Mouse (Mus musculus): ENCODE data around the gene Ovol3. TPM values are rescaled to one million over a fixed set of nuclear protein-coding genes. Genes with fewer than 3 reads are reported as not detected.
A peak's percentile ranks its signal among the peaks of the same experiment; 100 is the strongest.

Gene Ovol3
- polyA plus RNA-seq (2016; fragmentation: Nextera tagmentation; extraction: Ambion mirVana): not detected in 2 replicates

- H3K9me3 ChIP-seq: no peaks in the 10 kb centered on the region
- peaks cover 22% of the 10 kb centered on the region for H3K4me1 ChIP-seq (replicated peaks)
- H3K27ac ChIP-seq: no peak within 1 kb of the TSS
- no peak within 1 kb of the TSS for H3K4me3 ChIP-seq
- H3K36me3 ChIP-seq: peaks cover 42% of the 10 kb centered on the region
- 85% methylated on average over 4 of the region's 4 CpGs for WGBS
- H3K27me3 ChIP-seq (ENCODE audit: insufficient read depth, poor library complexity, severe bottlenecking): no peaks in the 10 kb centered on the region
- DNase-seq (ENCODE audit: low spot score): no peak
Observed at GRCm38 (mm10) chr7:30235625-30236024, at the start of gene Ovol3. TSS of gene Ovol3 (minus strand) at chr7:30235725.

- Histone ChIP-seq H3K27me3 (ENCODE audit: insufficient read depth, poor library complexity, severe bottlenecking) (no peaks in the 10 kb centered on the region), H3K4me3 (no peak overlapping the region), H3K36me3 (no peaks in the 10 kb centered on the region), H3K27ac (no peak overlapping the region), H3K9me3 (no peaks in the 10 kb centered on the region), H3K4me1 (replicated peaks) (peaks cover 31% of the 10 kb centered on the region)
- WGBS: 84% methylated on average over 7 of the region's 7 CpGs
- no peak for DNase-seq (ENCODE audit: low spot score)
Observed at GRCm38 (mm10) chr7:30282740-30283139, 47.2 kb upstream of the Ovol3 start.

DNA sequence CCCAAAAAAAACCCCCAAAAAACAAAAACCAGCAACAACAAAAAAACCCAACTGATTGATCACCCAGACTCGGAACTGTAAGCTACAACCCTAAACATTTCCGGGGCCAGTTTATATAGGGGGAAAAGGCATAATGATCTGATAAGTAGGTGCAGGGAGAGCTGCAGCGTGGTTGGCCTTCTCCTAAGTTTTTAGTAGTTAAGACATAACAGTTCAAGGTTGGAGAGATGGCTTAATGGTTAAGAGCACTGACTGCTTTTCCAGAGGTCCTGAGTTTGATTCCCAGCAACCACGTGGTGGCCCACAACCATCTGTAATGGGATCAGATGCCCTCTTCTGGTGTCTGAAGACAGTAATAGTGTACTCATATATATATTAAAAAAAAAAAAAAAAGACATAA, 46.0 kb upstream of the Ovol3 start:
- Histone ChIP-seq H3K36me3 (no peaks in the 10 kb centered on the region), H3K27ac (no peak overlapping the region), H3K27me3 (ENCODE audit: insufficient read depth, poor library complexity, severe bottlenecking) (no peaks in the 10 kb centered on the region), H3K9me3 (no peaks in the 10 kb centered on the region), H3K4me1 (replicated peaks) (peaks cover 26% of the 10 kb centered on the region), H3K4me3 (peak overlapping the region; percentile 87; the same call in 1 of the 2 replicates)
- 81% methylated on average over 4 of the region's 4 CpGs for WGBS
- no peak for DNase-seq (ENCODE audit: low spot score)

DNA sequence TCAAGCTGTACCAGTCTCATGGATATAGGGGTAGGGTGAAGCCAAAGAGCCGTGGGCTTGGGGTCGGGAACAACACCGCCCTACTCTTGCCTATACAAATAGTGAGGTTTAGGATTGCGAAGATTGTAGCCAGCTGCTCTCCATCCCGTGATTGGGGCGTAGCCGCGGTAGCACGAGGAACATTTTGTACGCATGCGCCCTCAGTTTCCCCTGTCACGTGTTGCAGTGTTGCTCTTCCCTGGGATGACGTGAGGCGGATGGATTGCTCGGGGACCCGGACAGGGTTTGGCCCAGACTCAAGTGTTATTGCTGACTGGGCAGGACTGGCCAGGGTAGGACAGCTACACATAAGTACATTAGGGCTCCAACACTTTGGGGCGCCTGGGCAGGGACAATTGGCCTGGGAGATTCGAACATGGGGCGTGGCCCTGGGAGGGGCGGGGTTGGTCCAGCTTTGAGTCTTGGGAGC, 45.2 kb upstream of the Ovol3 start:
- DNase-seq (ENCODE audit: low spot score): peak; percentile 83
- H3K36me3 ChIP-seq: no peaks in the 10 kb centered on the region
- peak overlapping the region; percentile 91 for H3K27ac ChIP-seq
- H3K4me1 ChIP-seq (replicated peaks): peaks cover 26% of the 10 kb centered on the region
- WGBS: under 1% methylated on average over 20 of the region's 20 CpGs
- peak overlapping the region; percentile 87 for H3K4me3 ChIP-seq
- no peaks in the 10 kb centered on the region for H3K9me3 ChIP-seq
- H3K27me3 ChIP-seq (ENCODE audit: insufficient read depth, poor library complexity, severe bottlenecking): no peaks in the 10 kb centered on the region

GRCm38 (mm10) chr7:30279951-30280669, 44.6 kb upstream of the Ovol3 start, which contains the start of the genes Thap8 and Wdr62:
TSS of gene Thap8 (plus strand) at chr7:30280094.
TSS of gene Wdr62 (minus strand) at chr7:30280419.
- WGBS: under 1% methylated on average over 49 of the region's 49 CpGs
- Histone ChIP-seq H3K4me1 (replicated peaks) (peaks cover 26% of the 10 kb centered on the region), H3K4me3 (peak within 1 kb of the TSS; percentile 87), H3K9me3 (no peaks in the 10 kb centered on the region), H3K36me3 (no peaks in the 10 kb centered on the region), H3K27me3 (ENCODE audit: insufficient read depth, poor library complexity, severe bottlenecking) (no peaks in the 10 kb centered on the region), H3K27ac (peak within 1 kb of the TSS; percentile 91)
- DNase-seq (ENCODE audit: low spot score): peak; percentile 94

DNA sequence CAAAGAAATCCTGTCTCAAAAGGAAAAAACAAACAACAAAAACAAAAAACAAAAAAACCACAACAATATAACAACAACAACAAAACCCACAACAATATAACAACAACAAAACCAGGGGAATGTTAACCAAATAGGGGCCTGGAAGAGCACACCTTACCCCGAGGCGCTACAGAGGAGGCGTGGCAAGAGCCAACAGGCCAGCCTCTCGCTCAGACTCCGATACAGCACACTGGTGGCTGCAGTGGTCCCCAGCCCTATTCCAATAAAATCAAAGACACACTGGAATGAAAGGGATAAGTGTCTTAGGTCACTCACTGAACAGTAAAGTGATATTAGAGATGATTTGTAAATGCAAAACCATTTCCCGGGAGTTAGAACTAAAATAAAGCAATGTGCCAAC, 44.0 kb upstream of the Ovol3 start:
- Histone ChIP-seq H3K36me3 (0 out of 2 replicates have a peak, but pooled peaks cover 4% of the 10 kb centered on the region), H3K27ac (peak overlapping the region; percentile 91)

DNA sequence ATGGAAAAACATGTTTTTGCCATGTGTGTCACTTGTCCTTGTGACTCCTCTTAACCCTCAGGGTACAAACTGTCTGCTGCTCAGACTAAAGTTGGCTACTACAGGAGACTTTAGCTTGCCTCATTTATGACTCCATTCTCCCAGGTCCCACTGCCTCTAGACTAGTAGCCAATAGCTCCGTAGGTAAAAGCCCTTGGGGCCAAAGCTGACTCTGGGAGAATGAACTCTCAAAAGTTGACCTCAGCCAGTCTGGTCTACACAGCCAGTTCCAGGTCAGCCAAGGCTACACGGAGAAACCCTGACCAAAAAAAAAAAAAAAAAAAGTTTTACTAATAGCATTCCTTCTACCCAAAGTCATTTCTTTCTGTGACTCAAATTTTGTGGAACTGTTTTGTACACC, 43.4 kb upstream of the Ovol3 start:
- H3K27ac ChIP-seq: no peak overlapping the region
- 54% methylated on average over 2 of the region's 2 CpGs for WGBS
- H3K4me1 ChIP-seq (replicated peaks): peaks cover 26% of the 10 kb centered on the region
- H3K27me3 ChIP-seq (ENCODE audit: insufficient read depth, poor library complexity, severe bottlenecking): no peaks in the 10 kb centered on the region
- H3K4me3 ChIP-seq: peak overlapping the region; percentile 87
- H3K9me3 ChIP-seq: no peaks in the 10 kb centered on the region
- no peak for DNase-seq (ENCODE audit: low spot score)
- H3K36me3 ChIP-seq: 0 out of 2 replicates have a peak, but pooled peaks cover 4% of the 10 kb centered on the region

More for the DNA sequence above, 44.0 kb upstream of the Ovol3 start:
- Histone ChIP-seq H3K4me3 (peak overlapping the region; percentile 87), H3K27me3 (ENCODE audit: insufficient read depth, poor library complexity, severe bottlenecking) (no peaks in the 10 kb centered on the region), H3K4me1 (replicated peaks) (peaks cover 26% of the 10 kb centered on the region), H3K9me3 (no peaks in the 10 kb centered on the region)
- under 1% methylated on average over 6 of the region's 6 CpGs for WGBS
- DNase-seq (ENCODE audit: low spot score): no peak

DNA sequence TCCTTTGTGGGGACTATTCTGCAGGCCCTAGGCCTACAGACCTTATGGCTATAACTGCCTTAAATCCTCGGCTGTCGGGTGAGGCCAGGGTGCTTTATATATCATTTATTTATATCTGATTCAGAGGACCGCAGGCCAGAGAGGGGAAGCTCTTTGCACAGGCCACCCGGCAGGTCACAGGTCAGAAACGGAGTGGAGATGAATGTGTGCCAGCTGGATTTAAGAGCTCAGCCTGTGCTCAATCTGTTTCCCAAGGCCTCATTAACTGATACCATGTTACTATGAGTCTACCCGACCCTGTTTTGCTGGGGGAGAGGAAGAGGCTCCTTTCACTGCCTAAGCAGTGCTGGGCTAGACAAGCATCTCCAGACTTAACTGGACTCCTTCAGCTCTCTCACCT, 38.9 kb upstream of the Ovol3 start:
- DNase-seq (ENCODE audit: low spot score): no peak
- 86% methylated on average over 6 of the region's 6 CpGs for WGBS
- no peak overlapping the region for H3K4me3 ChIP-seq
- H3K9me3 ChIP-seq: no peaks in the 10 kb centered on the region
- peaks cover 45% of the 10 kb centered on the region for H3K36me3 ChIP-seq
- peaks cover 11% of the 10 kb centered on the region for H3K4me1 ChIP-seq (replicated peaks)
- H3K27ac ChIP-seq: no peak overlapping the region
- H3K27me3 ChIP-seq (ENCODE audit: insufficient read depth, poor library complexity, severe bottlenecking): no peaks in the 10 kb centered on the region

DNA sequence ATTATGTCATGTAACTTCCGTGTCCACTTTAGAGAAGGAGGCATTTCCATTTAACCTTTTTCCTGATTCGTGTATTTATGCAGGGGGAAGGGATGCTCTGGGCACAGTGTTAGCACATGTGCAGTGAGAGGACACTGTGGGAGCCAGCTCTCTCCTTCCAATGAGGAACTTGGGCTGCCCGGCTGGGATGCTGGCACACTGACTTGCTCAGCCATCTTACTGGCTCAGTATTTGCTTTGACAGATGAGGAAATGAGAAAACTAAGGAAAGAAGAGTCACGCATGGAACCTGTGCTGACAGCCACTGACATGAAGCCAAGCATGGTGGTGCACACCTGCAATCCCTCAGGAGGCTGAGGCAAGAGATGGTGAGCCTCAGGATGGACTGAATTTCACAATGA, 34.1 kb upstream of the Ovol3 start:
- 87% methylated on average over 4 of the region's 4 CpGs for WGBS
- H3K4me3 ChIP-seq: no peak overlapping the region
- no peaks in the 10 kb centered on the region for H3K9me3 ChIP-seq
- no peak overlapping the region for H3K27ac ChIP-seq
- peaks cover 82% of the 10 kb centered on the region for H3K36me3 ChIP-seq
- no peak for DNase-seq (ENCODE audit: low spot score)
- no peaks in the 10 kb centered on the region for H3K27me3 ChIP-seq (ENCODE audit: insufficient read depth, poor library complexity, severe bottlenecking)
- no peaks in the 10 kb centered on the region for H3K4me1 ChIP-seq (replicated peaks)

- Histone ChIP-seq H3K27me3 (ENCODE audit: insufficient read depth, poor library complexity, severe bottlenecking) (no peaks in the 10 kb centered on the region), H3K4me3 (no peak overlapping the region), H3K4me1 (replicated peaks) (no peaks in the 10 kb centered on the region), H3K36me3 (peaks cover 88% of the 10 kb centered on the region), H3K27ac (no peak overlapping the region), H3K9me3 (no peaks in the 10 kb centered on the region)
- WGBS: 83% methylated on average over 3 of the region's 3 CpGs
- no peak for DNase-seq (ENCODE audit: low spot score)
Observed at GRCm38 (mm10) chr7:30266780-30267179, 31.3 kb upstream of the Ovol3 start.

GRCm38 (mm10) chr7:30265935-30266334, 30.4 kb upstream of the Ovol3 start:
- Histone ChIP-seq H3K27ac (no peak overlapping the region), H3K27me3 (ENCODE audit: insufficient read depth, poor library complexity, severe bottlenecking) (no peaks in the 10 kb centered on the region), H3K9me3 (no peaks in the 10 kb centered on the region), H3K36me3 (peaks cover 88% of the 10 kb centered on the region), H3K4me1 (replicated peaks) (no peaks in the 10 kb centered on the region), H3K4me3 (no peak overlapping the region)
- DNase-seq (ENCODE audit: low spot score): no peak
- WGBS: 91% methylated on average over 7 of the region's 7 CpGs

- Histone ChIP-seq H3K4me3 (no peak overlapping the region), H3K4me1 (replicated peaks) (no peaks in the 10 kb centered on the region), H3K27me3 (ENCODE audit: insufficient read depth, poor library complexity, severe bottlenecking) (no peaks in the 10 kb centered on the region), H3K36me3 (peaks cover 87% of the 10 kb centered on the region), H3K9me3 (no peaks in the 10 kb centered on the region), H3K27ac (no peak overlapping the region)
- 92% methylated on average over 5 of the region's 5 CpGs for WGBS
- DNase-seq (ENCODE audit: low spot score): no peak
Observed at GRCm38 (mm10) chr7:30265531-30265930, 30.0 kb upstream of the Ovol3 start.

DNA sequence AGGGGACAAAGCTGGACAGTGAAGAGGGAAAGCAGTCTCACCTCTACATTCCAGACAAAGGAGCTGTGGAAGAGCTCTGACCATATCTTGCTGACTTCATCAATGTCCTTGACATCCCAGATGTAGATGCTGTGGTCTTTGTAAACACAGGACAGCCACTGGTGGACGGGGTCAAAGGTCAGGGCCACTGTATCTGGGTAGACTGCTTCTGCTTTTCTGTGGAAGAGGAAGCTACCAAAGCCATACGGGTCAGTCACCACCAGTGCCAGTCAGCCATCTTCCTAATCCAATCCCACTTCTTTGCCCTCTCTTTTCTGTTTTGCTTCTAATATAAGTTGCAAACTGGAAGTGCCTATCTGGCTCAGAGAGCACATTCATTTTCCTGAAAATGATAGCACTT, 29.5 kb upstream of the Ovol3 start:
- no peaks in the 10 kb centered on the region for H3K9me3 ChIP-seq
- no peaks in the 10 kb centered on the region for H3K4me1 ChIP-seq (replicated peaks)
- H3K27me3 ChIP-seq (ENCODE audit: insufficient read depth, poor library complexity, severe bottlenecking): no peaks in the 10 kb centered on the region
- no peak overlapping the region for H3K4me3 ChIP-seq
- peaks cover 85% of the 10 kb centered on the region for H3K36me3 ChIP-seq
- no peak for DNase-seq (ENCODE audit: low spot score)
- no peak overlapping the region for H3K27ac ChIP-seq
- 79% methylated on average over 2 of the region's 2 CpGs for WGBS

All from hindbrain, embryonic 10.5 days (tissue).